Mouse (Mus musculus): ENCODE results near the gene Zfp810.
"Not testable (repeated sequence)": the region's sequence is repeated elsewhere in the genome, so short reads cannot be mapped to it uniquely, and the experiment has no call there.

The Zfp810 gene

DNA sequence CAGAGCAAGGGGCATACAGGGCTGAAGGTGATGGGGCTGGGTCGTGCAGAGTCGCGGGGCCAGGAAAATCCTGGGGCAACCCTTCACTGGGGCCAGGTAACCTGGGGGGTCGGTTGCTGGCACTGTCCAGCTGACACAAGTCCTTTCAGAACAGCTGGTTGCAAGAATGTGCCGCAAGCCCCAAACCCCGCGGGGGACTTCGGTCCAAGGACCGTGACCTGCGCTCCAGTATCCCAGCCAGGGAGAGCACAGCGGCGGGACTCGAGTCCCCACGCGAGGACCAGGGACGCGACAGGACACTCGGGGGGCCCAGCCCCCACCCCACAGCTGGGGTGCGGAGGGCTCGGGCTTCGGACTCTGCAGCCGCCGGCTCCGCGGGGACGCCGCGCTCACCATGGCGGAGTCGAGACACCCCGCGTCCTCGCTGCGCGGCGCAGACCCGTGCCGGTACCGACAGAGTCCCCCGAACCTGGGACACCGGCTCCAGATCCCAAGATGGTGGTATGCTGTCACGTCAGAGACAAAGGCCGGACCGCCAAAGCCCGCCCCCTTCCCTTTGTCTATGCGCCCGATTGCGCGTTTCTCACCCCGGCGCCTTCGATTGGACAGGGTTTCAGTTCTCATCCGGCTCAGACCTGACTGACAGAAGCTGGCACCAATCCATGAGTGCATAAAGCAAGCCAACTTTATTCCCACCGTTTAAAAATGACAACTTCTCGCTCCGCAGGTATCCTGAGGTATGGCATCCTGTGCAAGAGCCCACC is at the start of gene Zfp810:
Gene Zfp810, minus strand, starts transcription at position 493 of the 764 bp plus-strand sequence.
- peak; percentile 92 to 95 for DNase-seq (ENCODE audit: low spot score in 2 of 2)

DNA sequence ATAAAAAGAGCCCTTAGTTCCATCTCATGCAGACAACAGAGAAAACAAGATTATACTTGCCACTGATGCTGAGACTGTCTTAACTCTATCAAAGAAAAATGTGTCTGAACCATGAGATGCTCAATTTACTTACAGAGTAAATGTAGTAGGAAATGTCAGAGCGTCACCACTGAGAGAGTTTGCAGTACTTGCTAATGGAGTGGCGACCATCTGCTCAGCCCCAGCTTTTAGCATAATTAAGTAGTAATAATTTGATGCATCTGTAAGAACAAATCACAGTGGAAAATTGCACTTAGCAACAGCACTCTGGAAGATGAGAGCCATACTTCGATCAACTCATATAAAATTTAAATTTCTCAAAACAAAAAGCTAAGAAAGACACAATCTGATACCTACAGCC is 48.5 kb upstream of the Zfp810 start:
- no peak for DNase-seq (ENCODE audit: low spot score in 2 of 2)

DNA sequence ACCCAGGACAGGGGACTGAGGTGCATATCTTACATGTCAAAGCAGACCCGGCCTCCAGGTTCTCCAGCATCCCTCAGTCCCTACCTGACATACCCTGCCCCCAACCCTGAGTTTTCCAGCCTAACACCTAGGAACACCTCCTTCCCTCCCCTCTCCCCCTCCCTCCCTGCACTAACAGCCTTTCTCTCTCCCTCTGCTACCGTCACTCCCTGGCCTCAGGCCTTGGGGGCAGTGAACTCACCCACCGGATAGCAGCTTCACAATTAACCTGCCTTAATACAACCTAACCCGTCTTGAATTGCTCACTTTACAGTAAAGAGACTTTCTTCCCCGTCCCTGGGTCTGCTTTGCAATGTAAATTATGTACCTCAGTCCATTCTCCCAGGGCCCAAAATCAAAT is 46.5 kb upstream of the Zfp810 start:
- DNase-seq (ENCODE audit: low spot score in 2 of 2): no peak

DNA sequence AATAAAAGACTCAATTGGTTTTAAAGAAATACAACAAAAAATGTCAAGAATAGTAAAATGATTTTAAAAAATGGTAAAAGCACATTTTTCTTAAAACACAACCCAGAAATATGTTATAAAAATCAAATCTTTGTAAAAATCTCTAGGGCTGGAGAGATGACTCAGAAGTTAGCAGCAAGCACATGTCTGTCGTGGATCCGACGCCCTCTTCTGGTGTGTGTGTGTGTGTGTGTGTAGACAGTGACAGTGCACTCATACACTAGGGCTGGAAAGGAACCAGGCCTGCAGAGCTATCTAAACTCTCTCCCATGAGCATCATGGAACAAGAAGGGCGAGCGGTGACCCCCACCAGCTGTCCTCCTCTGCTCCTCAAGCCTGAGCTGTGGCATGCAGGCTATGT is 46.0 kb upstream of the Zfp810 start:
- no peak for DNase-seq (ENCODE audit: low spot score in 2 of 2)

DNA sequence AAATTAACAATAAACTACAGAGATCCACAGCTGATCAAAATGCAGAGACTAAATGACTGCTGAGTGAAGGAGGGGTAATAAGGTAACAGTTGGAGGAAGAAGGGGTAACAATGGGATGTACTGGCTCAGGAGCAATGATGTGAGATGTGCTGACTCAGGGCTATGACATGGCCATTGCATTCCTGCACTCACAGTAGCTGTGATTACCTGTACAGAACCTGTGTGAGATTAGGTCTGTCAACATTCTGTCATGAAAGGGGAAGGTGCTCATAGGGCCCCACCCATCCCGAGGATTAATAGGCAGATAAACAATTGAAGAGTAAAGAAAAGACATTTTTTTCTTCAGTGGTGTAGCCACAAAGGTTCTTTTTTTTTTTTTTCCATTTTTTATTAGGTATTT is 32.9 kb upstream of the Zfp810 start:
- no peak for DNase-seq (ENCODE audit: low spot score in 2 of 2)

DNA sequence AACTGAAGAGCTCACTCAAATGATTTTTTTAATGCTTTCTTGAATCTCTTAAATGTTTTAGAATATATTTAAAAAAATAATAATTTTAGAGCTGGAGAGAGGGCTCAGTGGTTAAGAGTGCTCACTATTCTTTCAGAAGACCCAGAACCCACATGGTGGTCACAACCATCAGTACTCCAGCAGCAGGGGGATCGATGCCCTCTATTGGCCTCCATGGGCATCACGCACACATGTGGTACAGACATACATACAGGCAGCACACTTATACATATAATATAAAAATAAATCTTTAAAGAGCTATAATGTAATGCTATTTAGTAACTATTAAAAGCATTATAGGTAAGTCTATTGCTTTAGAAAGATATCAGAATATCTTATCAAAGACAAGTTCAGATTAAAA is 29.8 kb upstream of the Zfp810 start:
- DNase-seq (ENCODE audit: low spot score in 2 of 2): no peak

DNA sequence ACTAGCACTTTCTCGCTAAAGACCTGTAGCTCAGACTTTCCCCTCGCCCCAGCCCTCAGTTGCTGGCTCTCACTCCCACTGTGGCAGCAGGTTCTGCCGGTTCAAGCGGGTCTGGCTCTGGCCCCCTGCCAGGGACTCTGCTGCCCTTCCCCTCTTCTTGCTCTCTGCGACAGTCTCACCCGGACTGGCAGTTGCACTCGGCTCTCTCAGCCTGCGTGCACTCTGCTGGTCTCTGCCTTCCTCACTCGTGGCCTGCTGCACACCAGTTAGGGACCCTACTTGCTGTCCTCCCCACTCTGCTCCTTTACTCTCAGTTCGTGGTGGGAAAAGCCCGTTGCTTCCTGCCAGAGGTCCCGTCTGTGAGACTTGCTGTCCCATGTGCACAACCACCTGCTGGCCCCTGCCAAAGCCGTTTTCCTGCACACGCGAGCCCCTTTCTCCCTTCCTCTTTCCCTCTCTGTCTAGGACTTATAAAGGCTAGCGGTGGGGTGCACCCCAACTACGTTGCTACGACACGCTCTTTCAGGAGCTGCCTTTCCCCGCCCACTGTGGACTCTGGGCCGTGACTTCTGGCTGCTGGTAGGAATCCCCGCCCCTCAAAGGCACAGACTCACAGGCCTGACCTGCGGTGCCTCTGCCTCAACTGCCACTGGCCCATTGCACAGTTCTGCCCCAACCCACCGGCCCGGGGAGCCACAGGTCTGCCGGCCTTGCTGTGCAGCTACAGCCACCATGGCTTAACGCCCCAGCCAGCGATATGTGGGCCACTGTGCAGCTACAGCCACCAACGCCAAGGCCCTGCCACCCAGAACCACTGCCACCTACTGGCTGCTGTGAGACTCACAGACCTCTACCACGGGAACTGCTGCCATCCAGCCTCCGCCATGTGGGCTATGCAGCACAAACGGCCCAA is 20.3 kb upstream of the Zfp810 start:
- DNase-seq (ENCODE audit: low spot score in 2 of 2): peak; percentile 72 to 78

DNA sequence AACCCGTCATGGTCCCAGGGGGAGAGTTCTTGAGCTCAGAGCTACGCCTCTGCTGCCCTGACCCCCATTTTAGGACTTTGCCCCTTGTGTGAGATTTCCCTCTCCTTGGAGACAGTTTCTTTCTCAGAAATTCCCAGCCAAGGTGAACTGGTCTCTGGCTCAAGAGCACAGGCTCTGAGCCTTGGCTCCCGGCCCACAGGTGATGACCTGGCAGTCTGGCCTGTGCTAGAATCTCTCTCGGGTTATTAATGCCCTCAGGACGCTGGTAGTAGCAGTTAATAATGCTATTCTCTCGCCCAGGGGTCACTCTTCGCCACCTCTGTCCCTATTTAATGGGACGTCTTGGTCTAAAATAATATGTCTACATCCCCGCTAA is 19.6 kb upstream of the Zfp810 start:
- DNase-seq (ENCODE audit: low spot score in 2 of 2): no peak

DNA sequence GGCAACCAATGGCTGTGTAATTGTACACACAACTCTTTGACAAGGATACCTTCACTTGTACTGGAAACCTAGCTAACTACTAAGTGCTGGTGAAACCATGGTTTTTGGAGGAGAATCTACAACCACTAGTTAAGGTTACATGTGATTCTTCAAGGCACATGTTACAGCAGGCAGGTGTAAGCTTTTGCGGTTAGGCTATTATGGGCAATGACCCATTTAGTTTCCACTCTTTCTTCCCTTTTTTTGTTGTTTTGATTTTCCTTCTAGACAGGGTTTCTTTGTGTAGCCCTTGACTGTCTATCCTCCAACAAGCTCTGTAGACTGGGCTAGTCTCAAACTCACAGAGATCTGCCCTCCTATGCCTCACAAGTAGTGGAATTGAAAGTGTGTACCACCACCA is 17.1 kb upstream of the Zfp810 start:
- no peak for DNase-seq (ENCODE audit: low spot score in 2 of 2)

DNA sequence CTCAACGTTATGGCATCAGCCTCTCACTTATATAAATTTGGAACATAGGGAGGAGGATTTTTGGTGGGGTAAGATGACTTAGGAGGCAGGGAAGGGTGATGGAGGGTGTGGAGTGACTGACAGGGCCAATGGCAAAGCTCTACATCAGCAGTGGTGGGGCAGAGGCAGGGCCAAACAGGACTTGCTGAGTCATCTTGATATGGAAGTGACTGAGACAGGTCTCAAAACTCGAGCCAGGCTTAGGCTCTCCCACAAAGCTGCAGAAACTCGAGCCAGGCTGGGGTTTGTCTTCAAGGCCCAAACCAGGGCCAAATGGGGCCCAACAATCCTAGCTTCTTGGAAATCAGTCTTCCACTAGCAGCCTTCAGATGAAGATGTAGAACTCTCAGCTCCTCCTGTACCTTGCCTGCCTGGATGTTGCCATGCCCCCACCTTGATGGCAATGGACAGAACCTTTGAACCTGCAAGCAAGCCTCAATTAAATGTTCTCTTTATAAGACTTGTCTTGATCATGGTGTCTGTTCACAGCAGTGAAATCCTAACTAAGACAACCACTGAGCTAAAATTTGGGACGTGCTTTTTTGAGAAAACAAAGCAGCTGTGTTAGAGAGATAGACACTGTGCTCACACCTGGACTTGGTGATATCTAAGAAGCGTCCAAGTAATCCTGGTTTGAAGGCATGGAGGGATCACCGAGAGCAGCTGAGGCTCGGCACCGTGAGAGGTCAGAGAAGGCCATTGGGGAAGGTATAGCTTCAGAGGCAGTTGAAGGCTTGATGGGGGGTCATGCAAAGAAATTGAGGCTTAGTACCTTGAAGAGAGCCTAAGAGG is 15.1 kb upstream of the Zfp810 start:
- DNase-seq (ENCODE audit: low spot score in 2 of 2): no peak

DNA sequence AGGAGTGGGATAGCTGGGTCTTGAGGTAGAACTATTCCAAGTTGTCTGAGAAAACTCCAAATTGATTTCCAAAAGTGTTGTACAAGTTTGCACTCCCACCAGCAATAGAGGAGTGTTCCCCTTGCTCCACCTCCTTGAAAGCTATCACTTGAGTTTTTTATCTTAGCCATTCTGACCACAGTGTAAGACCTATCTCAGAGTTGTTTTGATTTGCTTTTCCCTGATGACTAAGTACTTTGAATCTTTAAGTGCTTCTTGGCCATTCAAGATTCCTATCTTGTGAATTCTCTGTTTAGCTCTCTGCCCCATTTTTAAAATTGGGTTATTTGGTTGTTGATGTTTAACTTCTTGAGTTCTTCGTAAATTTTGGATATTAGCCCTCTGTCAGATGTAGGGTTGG is 11.7 kb upstream of the Zfp810 start:
- no peak for DNase-seq (ENCODE audit: low spot score in 2 of 2)

DNA sequence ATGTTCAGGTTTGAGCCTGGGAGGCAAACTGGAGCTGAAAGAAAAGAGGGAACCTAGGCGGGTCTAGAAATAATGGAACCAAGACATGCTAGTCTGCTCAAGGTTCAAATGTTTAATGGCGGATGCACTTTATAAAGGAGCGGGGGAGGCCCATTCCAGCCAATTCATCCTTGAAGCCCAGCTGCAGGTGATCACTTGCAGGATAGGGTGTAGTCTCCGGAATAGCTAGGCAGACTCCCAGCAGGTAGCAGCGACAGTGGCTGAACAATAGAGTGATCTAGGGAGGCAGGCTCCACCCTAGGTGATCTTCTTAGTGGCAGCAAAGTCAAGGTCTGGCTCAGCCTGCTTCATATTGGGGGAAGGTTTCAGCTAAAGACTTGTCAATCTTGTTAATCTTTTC is 8.6 kb upstream of the Zfp810 start:
- not testable (repeated sequence) for DNase-seq (ENCODE audit: low spot score in 2 of 2)

DNA sequence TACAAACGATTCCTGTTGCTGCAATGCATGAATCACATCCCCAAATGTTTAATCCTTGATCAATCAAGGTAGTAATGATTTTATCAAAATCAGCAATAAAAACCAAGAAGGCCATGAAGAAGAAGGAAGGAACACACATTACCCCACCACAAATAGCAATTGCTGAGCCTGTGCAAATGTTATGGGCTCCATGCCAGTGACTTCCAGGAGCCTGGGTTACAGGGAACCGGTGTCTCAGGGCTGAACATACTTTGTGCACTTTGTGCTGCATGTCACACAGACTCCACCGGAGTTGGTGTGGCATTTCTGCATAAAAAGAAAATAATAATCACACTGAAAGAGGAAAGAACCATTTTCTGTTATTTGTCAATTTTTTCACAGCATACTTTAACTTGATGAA is 6.6 kb upstream of the Zfp810 start:
- DNase-seq (ENCODE audit: low spot score in 2 of 2): no peak

DNA sequence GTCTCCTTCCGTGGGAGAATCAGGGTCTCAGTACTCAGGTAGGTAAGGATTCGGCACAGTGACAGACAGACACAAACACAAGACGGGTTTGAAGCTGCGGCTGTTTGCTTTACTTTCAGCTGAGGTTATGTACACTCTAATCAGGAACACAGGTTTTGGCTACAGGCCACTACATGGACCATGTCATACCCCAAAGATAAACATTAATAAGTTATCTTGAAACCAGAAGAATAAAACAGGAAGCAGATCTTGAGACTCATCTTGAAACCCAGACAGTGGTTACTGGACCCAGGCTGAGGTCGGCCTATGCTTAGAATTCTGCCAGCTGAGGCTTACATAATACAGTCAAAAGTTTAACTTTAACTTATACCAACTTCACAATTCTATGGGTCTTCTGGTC is 5.8 kb upstream of the Zfp810 start:
- no peak for DNase-seq (ENCODE audit: low spot score in 2 of 2)

DNA sequence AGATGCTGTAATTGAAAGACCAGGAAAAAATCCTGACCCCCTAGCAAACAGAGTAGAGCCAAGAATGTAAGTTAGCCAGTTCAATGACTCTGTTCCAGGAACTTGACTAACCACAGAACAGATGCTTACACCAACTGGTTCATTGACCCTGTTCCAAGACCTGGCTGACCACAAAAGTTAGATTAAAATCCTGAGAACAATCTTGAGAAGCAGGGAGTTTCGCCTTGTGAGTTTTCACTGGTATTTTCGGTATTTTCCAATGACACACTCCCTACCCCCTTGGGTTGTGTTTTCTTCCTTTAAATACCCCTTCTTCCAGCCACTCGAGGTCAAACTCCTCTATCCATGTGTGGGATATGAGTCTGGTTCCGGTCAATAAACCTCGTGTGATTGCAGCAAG is 2.2 kb upstream of the Zfp810 start:
- no peak for DNase-seq (ENCODE audit: low spot score in 2 of 2)

DNA sequence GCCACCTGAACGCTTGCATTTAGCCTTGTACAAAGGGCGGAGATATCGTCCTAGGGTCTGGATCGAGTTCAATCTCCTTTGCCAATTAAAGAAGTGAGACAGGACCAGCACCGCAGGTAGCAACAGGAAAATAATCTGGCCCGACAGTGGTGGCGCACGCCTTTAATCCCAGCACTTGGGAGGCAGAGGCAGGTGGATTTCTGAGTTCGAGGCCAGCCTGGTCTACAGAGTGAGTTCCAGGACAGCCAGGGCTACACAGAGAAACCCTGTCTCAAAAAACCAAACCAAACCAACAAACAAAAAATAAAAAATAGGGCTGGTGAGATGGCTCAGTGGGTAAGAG is 443 bp upstream of the Zfp810 start:
- not testable (repeated sequence) for DNase-seq (ENCODE audit: low spot score in 2 of 2)

DNA sequence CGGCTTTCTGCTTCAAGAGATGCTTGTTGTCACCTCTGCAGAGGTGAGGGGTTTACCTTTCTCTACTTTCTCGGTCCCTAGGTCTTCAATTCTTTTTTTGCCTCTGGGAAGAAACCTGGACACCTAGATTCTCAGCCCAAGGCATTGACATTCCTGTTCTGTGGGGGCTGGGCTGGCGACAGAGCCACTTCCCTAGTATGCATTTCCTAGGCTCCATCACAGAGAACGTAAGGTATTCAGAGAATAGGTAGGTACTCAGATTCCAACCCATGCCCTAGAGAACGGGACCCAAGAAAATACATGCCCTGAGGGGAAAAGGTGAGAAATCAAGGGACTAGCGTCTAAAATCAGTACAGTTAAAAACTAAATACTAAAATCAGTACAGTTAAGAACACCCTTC is 722 bp downstream of the Zfp810 start:
- peak; percentile 6 to 18 for DNase-seq (ENCODE audit: low spot score in 2 of 2)

DNA sequence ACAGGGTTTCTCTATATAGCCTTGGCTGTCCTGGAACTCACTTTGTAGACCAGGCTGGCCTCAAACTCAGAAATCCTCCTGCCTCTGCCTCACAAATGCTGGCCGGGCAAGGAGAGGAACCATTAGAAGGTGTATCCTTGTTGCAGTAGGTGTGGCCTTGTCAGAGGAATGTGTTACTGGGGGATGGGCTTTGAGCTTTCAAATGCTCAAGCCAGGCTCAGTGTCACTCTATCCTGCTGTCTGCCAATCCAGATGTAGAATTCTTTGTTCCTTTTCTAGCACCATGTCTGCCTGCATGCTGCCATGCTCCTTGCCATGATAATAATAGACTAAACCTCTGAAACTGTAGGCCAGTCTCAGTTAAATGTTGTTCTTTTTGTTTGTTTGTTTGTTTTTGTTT is 5.2 kb downstream of the Zfp810 start:
- no peak for DNase-seq (ENCODE audit: low spot score in 2 of 2)

DNA sequence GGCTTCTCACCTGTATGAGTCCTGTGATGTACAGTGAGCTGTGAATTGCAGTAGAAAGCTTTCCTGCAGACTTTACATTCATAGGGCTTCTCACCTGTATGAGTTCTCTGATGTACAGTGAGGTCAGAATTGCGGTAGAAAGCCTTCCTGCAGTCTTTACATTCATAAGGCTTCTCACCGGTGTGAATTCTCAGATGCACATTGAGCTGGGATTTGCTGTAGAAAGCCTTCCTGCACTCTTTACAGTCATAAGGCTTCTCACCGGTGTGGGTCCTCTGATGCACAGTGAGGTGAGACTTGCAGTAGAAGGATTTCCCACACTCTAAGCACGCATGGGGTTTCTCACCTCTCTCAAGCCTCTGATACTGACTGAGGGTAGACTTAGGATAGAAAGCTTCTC is 28.7 kb downstream of the Zfp810 start:
- DNase-seq (ENCODE audit: low spot score in 2 of 2): no peak

DNA sequence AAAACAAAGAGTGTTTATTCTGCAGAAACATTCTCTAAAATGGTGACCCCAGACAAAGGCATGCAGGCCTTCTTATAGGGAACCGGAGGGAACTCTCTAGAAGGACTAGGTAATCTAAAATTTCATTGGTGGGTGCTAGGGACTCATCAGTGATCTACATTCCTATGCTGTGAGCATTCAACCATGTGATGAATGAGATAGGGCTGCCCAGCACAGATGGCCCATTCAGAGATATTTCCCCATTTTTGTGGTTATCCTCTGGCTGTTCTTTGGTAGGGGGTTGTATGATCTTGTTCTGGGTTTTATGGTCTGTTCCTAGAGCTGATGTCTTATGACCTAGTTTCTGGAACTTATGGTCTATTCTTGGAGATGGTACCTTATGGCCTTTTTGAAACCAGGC is 38.6 kb downstream of the Zfp810 start:
- DNase-seq (ENCODE audit: low spot score in 2 of 2): no peak

DNA sequence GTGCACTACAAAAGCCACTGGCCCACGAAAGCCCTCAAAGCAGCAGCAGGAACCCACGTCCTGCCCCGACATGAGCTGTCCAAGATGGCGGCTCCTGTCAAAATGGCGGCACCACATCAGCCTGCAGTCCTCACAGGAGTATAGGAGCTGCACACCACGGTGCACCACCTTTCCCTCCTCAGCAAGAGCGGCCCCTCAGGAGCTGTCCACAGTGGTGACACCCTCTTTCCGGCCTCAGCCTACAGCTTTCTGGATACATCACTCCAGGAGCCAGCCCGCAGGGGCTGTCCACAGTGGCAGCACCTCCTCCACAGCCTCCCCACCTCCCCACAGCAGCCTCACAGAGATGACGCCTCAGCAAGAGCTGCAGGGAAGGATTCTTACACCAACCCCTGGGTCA is 44.8 kb downstream of the Zfp810 start:
- no peak for DNase-seq (ENCODE audit: low spot score in 2 of 2)

DNA sequence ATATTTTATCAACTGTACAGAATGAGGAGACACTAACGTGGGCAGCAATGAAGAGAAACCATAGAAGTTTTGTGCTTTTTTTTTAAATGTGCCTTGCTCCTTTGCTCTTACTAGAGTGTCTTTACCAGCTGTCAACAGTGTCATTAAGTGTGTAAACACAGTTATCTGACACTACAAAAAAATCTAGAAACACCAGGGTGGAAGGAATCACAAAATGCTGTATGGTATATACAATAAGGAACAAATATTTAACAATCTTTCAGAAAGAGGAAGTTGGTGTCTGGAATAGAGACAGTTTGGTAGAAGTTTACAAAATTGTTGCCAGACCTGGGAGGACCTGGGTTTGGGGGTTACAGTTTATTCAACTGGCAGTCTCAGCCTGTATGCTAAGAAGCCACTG is 45.9 kb downstream of the Zfp810 start:
- DNase-seq (ENCODE audit: low spot score in 2 of 2): no peak

DNA sequence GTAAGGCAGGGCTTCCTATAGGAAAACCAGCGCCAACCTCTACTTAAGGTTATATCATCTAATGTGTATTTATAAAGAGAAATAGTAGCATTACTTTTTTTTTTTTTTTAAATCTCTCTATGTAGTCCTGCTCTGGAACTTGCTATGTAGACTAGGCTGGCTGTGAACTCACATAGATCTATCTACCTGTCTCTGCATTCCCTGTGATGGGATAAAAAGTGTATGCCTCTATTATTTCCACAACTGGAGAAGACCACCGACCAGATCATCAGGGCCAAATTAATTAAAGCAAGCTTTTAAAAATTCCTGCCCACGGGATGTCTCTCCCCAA is 47.4 kb downstream of the Zfp810 start:
- no peak for DNase-seq (ENCODE audit: low spot score in 2 of 2)

Measured in frontal cortex, postnatal 36 days (tissue).